Mouse (Mus musculus): Measurements from ENCODE around the gene Frmd4a. TPM values are rescaled to one million over a fixed set of nuclear protein-coding genes. Genes with fewer than 3 reads are reported as not detected.
A peak's percentile ranks its signal among the peaks of the same experiment; 100 is the strongest.

Gene Frmd4a
- polyA plus RNA-seq, 1 experiment from 2014 or later: 16.8 TPM

DNA sequence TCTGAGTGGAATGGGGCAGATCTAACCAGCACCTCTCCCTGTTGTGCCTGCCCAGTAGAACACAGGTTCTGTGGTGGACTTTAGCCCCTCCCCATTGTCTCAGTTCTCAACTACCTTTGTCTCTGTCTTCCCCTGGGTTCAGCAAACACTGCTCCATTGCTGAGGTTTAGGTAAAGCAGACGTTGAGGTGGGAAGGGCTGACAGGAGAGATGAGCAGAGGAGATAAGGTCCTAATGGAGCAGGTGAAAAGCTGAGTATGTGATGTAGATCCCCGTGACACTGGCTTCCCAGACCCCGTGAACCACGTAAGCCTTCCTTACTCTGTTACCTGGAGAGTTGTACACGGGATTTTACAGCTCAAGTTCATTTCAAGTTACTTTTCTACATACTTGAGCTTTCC lies 545.3 kb downstream of the Frmd4a start:
- peak overlapping the region; percentile 58 for H3K4me2 ChIP-seq (ENCODE audit: low read length)
- no peak for ATAC-seq (replicated peaks; ENCODE audit: low FRiP score, low read depth)

DNA sequence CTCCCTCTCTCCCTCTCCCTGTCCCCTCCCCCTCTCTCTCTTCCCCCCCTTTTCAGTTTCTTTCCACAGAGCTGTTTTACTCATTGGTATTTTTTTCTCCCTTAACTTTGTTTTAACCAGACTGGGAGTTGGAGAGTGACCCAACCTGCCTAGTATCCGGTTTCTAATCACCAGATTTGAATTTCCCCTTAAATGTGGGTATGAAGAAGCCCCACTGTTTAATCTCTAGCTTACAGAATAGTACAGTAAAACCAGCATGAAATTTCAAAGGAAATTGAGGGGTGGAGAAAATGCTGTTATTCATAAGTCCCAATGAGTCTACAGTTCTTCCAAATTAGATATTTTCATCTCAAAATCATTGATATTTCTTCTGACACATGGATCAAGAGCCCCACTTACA lies 545.8 kb downstream of the Frmd4a start:
- no peak for TF ChIP-seq CTCF (IDR thresholded peaks at IDR 0.05; ENCODE audit: low read depth)
- H3K27me3 ChIP-seq (ENCODE audit: insufficient read depth, low read length): no peaks in the 10 kb centered on the region
- H3K9me3 ChIP-seq (replicated peaks; ENCODE audit: low read length): no peaks in the 10 kb centered on the region
- H3K9ac ChIP-seq (ENCODE audit: low read depth, low read length): no peak overlapping the region
- DNase-seq (ENCODE audit: low spot score): no peak
- peaks cover 17% of the 10 kb centered on the region for H3K4me1 ChIP-seq (replicated peaks; ENCODE audit: insufficient read depth, low read length)
- ATAC-seq (replicated peaks; ENCODE audit: low FRiP score, low read depth): no peak
- WGBS: 39% methylated on average over 1 of the region's 1 CpGs
- peak overlapping the region; percentile 58 for H3K4me2 ChIP-seq (ENCODE audit: low read length)
- 0 out of 2 replicates have a peak overlapping the region, but pooled peaks have one; percentile 20 for H3K27ac ChIP-seq
- H3K4me3 ChIP-seq (replicated peaks; ENCODE audit: low read depth, low read length): peak overlapping the region; percentile 43; the same call in 1 of the 2 replicates
- peaks cover 15% of the 10 kb centered on the region; the same call in 1 of the 2 replicates for H3K36me3 ChIP-seq (ENCODE audit: insufficient read depth, low read length)

More for the DNA sequence above, 545.3 kb downstream of the Frmd4a start:
- H3K4me3 ChIP-seq (replicated peaks; ENCODE audit: low read depth, low read length): peak overlapping the region; percentile 43
- peak overlapping the region; percentile 20; the same call in 1 of the 2 replicates for H3K27ac ChIP-seq
- WGBS: 39% methylated on average over 5 of the region's 5 CpGs
- no peak for DNase-seq (ENCODE audit: low spot score)
- H3K36me3 ChIP-seq (ENCODE audit: insufficient read depth, low read length): peaks cover 13% of the 10 kb centered on the region; the same call in 1 of the 2 replicates
- H3K9ac ChIP-seq (ENCODE audit: low read depth, low read length): no peak overlapping the region
- no peaks in the 10 kb centered on the region for H3K27me3 ChIP-seq (ENCODE audit: insufficient read depth, low read length)
- H3K4me1 ChIP-seq (replicated peaks; ENCODE audit: insufficient read depth, low read length): peaks cover 19% of the 10 kb centered on the region
- no peak for TF ChIP-seq CTCF (IDR thresholded peaks at IDR 0.05; ENCODE audit: low read depth)
- H3K9me3 ChIP-seq (replicated peaks; ENCODE audit: low read length): no peaks in the 10 kb centered on the region

DNA sequence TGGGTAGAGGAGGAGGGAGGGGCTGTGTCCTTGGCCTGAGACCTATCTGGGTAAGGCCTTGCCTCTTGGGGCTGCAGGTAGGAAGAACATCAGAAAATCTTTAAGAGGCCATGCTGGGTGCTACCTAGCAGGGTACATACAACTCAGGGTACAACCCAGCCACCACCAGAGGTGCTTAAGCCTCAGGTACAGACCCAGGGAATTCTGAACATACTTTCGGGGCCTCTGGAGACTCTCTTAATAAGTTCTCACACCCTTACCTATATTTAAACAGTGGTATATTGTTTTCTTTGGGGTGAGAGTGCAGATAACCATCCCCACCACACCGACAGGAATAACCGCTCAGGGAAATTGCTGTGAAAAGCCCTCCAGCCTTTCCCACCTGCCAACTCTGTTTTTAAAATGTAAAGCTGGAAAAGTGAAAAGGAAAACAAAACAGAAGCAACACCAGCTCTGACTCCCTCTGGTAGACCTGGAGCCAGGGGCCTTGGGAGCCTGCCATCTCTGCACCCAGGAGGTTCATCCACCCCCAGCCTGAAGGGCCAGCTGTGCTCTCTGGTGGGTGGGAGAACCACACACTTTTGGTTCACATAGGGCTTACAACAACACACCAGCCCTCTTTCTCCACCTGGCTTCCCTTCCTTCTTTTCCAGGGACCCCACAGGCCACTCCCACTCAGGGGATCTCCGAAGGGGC lies 548.9 kb downstream of the Frmd4a start:
- Histone ChIP-seq H3K27ac (no peak overlapping the region), H3K4me3 (replicated peaks; ENCODE audit: low read depth, low read length) (no peak overlapping the region), H3K9me3 (replicated peaks; ENCODE audit: low read length) (no peaks in the 10 kb centered on the region), H3K36me3 (ENCODE audit: insufficient read depth, low read length) (peaks cover 21% of the 10 kb centered on the region; the same call in 1 of the 2 replicates), H3K27me3 (ENCODE audit: insufficient read depth, low read length) (no peaks in the 10 kb centered on the region), H3K9ac (ENCODE audit: low read depth, low read length) (no peak overlapping the region), H3K4me2 (ENCODE audit: low read length) (no peak overlapping the region; the same call in 1 of the 2 replicates), H3K4me1 (replicated peaks; ENCODE audit: insufficient read depth, low read length) (peaks cover 21% of the 10 kb centered on the region)
- ATAC-seq (replicated peaks; ENCODE audit: low FRiP score, low read depth) (no peak), DNase-seq (ENCODE audit: low spot score) (no peak)
- no peak for TF ChIP-seq CTCF (IDR thresholded peaks at IDR 0.05; ENCODE audit: low read depth)
- 80% methylated on average over 4 of the region's 4 CpGs for WGBS

DNA sequence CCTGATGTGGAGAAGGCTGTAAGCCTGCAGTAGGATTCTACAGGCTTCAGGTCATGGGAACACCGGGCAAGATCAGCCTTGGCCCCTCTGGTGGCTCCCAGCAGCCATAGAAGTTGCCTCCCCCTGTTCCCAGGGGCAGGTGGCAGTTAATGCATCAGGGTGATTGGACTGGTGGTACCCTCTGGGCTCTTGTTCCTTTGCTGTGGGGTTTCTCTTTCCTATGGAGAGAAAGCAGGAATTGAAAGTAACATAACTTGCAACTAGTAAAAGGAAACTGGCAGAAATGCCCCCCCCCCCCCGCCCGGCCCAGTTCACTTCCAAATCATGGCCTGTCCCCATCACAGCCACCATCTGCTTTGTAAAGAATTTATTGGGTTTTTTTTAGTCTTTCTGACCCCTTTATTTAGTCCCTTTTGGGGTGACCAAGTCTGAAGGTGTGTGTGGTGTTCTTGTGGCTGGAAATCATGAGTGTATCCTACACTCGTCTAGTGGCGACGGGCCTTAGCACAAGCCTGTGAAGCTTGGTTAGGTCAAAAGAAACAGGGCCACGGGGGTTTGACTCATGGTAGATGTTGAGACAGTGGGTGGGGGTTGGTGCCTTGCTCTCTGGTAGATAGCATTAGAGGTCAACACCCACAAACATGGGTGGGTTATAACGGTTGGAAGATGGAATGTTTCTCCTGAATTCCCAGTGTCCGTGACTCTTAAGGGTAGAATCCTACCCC lies 549.6 kb downstream of the Frmd4a start:
- Histone ChIP-seq H3K9ac (ENCODE audit: low read depth, low read length) (no peak overlapping the region), H3K4me1 (replicated peaks; ENCODE audit: insufficient read depth, low read length) (peaks cover 21% of the 10 kb centered on the region), H3K27ac (no peak overlapping the region), H3K4me2 (ENCODE audit: low read length) (no peak overlapping the region), H3K4me3 (replicated peaks; ENCODE audit: low read depth, low read length) (no peak overlapping the region), H3K36me3 (ENCODE audit: insufficient read depth, low read length) (peaks cover 23% of the 10 kb centered on the region), H3K9me3 (replicated peaks; ENCODE audit: low read length) (no peaks in the 10 kb centered on the region), H3K27me3 (ENCODE audit: insufficient read depth, low read length) (no peaks in the 10 kb centered on the region)
- WGBS: 90% methylated on average over 9 of the region's 9 CpGs
- no peak for TF ChIP-seq CTCF (IDR thresholded peaks at IDR 0.05; ENCODE audit: low read depth)
- ATAC-seq (replicated peaks; ENCODE audit: low FRiP score, low read depth) (no peak), DNase-seq (ENCODE audit: low spot score) (no peak)

DNA sequence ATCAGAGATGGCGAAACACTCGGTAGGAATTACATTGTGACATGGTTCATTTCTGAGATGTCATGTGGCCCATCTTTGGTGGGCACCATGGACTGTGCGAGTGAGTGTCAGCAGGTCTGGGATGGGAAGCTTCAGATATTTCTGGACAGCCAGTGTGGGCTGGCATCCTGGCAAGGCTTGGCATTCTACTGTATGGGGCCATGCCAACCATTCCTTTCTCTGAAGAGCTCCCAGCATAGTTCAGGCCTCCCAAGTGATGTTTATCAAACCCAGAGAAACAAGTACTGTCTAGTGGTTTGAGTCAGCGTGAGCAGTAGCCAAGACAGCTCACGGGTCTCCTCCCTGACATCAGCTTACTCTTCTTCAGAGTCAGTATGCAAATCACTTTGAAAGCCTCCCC lies 551.5 kb downstream of the Frmd4a start:
- DNase-seq (ENCODE audit: low spot score): no peak
- H3K4me2 ChIP-seq (ENCODE audit: low read length): no peak overlapping the region
- no peaks in the 10 kb centered on the region for H3K27me3 ChIP-seq (ENCODE audit: insufficient read depth, low read length)
- peaks cover 13% of the 10 kb centered on the region; the same call in 1 of the 2 replicates for H3K4me1 ChIP-seq (replicated peaks; ENCODE audit: insufficient read depth, low read length)
- H3K36me3 ChIP-seq (ENCODE audit: insufficient read depth, low read length): peaks cover 40% of the 10 kb centered on the region
- H3K9ac ChIP-seq (ENCODE audit: low read depth, low read length): no peak overlapping the region
- no peak overlapping the region for H3K27ac ChIP-seq
- 73% methylated on average over 5 of the region's 5 CpGs for WGBS
- no peak for TF ChIP-seq CTCF (IDR thresholded peaks at IDR 0.05; ENCODE audit: low read depth)
- no peak for ATAC-seq (replicated peaks; ENCODE audit: low FRiP score, low read depth)
- H3K9me3 ChIP-seq (replicated peaks; ENCODE audit: low read length): no peaks in the 10 kb centered on the region
- no peak overlapping the region for H3K4me3 ChIP-seq (replicated peaks; ENCODE audit: low read depth, low read length)

DNA sequence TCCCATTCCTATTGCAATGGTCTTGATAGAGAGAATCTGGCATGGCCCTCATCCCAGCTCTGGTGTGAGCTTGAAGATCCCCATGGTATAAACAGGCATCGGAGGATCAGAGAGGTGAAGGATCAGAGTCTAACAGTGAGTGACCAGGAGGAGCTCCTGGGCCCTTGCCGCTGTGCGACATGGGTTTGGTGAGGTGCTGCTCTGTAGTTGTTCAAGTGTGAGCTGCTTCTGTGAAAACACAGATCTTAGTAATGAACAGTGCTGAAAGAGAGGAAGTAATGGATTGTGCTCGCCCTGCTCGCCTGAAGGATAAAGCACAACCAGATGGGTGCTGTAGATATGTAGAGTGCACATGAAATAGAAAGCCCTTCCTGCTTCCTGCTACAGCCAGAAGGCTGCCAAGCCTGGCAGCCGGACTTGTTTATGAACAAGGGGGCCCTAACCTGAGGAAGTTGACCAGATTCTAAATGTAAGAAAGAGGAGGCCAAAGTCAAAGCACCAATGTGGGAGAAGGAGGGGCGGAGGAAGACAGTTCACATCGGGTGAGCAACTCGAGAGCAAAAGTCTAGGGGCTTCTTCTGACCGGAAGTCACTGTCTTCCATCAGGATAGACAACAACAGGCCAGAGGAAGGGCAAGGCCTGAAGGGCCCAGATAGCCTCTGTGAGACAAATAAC lies 552.8 kb downstream of the Frmd4a start:
- Histone ChIP-seq H3K4me3 (replicated peaks; ENCODE audit: low read depth, low read length) (no peak overlapping the region), H3K27ac (peak overlapping the region; percentile 77), H3K36me3 (ENCODE audit: insufficient read depth, low read length) (peaks cover 52% of the 10 kb centered on the region), H3K4me1 (replicated peaks; ENCODE audit: insufficient read depth, low read length) (peaks cover 13% of the 10 kb centered on the region; the same call in 1 of the 2 replicates), H3K4me2 (ENCODE audit: low read length) (no peak overlapping the region), H3K27me3 (ENCODE audit: insufficient read depth, low read length) (no peaks in the 10 kb centered on the region), H3K9me3 (replicated peaks; ENCODE audit: low read length) (no peaks in the 10 kb centered on the region), H3K9ac (ENCODE audit: low read depth, low read length) (no peak overlapping the region)
- DNase-seq (ENCODE audit: low spot score): peak; percentile 70
- 45% methylated on average over 10 of the region's 10 CpGs for WGBS
- ATAC-seq (replicated peaks; ENCODE audit: low FRiP score, low read depth): peak; percentile 33; the same call in 1 of the 2 replicates
- no peak for TF ChIP-seq CTCF (IDR thresholded peaks at IDR 0.05; ENCODE audit: low read depth)

Data from kidney, postnatal 0 days (tissue).